Mouse (Mus musculus): ENCODE results near the gene Tfrc.
A peak's percentile ranks its signal among the peaks of the same experiment; 100 is the strongest.
"Not testable (repeated sequence)": the region's sequence is repeated elsewhere in the genome, so short reads cannot be mapped to it uniquely, and the experiment has no call there.

The Tfrc gene

DNA sequence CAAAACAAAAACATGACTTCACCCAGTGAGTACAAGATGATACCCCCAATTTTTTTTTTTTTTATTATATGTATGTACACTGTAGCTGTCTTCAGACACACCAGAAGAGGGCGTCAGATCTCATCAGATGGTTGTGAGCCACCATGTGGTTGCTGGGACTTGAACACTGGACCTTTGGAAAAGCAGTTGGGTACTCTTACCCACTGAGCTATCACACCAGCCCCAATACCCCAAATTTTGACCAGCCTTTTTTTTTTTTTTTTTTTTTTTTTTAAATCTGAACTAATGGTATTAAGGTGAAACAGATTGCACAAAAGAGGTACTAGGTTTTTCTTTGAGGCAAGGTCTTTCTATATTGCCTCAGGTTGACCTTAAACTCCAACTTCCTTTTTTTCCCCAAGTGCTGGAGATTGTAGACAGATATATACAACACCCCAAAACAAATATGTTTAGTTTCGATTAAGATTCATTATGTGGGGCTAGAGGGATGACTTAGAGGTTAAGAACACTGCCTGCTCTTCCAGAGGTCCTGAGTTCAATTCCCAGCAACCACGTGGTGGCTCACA is 4.6 kb downstream of the Tfrc start:
- no peak for DNase-seq

DNA sequence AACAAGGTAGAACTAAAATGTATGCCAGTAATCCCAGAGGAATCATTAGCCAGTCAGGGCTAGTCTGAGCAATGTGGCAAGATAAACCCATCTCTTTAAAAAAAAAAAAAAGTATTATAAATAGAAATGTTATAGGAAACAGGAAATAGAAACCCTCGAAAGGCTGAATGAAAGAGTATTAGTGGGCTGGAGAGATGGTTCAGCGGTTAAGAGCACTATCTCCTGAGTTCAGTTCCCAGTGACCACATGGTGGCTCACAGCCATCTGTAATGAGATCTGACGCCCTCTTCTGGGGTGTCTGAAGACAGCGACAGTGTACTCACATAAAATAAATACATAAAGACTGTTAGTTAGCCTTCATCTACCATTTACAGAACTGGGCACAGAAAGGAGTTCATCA is 5.3 kb downstream of the Tfrc start:
- DNase-seq = no peak

DNA sequence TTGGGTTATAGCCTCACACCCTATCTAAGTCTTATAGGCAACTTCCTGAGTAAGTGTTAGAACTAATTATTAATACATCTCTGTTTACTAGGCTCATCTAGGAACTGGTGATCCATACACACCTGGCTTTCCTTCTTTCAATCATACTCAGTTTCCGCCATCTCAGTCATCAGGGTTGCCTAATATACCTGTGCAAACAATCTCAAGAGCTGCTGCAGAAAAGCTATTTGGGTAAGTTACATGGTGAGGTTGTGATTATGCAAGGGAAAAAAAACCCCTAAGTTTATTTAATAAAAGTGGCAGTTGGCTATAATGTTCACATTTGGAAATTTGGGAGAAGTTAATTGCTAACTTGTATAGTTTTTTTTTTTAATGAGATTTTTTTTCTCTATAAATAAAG is 10.2 kb downstream of the Tfrc start:
- no peak for DNase-seq

DNA sequence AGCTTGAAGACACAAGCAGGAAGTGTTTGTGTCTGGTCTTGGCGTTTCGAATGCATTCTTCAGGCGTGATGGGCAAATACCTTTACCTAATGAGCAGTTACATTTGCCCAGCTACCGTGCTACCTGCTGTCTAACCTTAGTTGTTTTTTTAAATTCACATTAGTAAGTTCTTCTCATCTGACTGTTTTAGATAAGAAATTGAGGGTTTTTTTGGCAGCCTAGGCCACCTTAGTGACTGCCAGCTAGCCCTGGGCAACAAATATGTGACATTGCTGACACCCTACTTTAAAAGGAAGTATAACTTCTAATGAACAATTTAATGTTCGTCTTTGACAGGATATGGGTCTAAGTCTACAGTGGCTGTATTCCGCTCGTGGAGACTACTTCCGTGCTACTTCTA is 19.4 kb downstream of the Tfrc start:
- DNase-seq = no peak

DNA sequence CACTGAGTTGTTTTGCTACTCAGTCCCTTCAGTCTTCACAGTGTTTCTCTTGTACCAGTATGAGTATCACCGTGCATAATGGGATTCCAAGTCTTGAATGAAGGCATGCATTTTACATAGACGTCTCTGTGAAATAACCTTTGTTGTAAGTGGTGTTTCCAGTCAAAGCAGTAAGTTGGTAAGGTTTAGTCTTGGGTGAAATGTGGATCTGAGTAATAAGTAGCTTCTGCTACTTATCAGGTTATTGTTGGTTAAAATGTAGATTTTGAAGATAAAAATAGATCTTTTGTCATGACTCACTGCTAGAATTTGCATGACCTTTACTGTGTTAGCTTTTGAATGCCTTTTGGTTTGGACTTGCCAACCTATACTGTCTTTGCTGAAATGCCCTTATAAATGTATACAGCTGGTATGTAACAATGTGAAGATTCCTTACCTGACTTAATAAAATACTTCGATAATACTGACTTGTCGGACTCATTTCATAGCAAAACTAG is 23.7 kb downstream of the Tfrc start:
- no peak for DNase-seq

DNA sequence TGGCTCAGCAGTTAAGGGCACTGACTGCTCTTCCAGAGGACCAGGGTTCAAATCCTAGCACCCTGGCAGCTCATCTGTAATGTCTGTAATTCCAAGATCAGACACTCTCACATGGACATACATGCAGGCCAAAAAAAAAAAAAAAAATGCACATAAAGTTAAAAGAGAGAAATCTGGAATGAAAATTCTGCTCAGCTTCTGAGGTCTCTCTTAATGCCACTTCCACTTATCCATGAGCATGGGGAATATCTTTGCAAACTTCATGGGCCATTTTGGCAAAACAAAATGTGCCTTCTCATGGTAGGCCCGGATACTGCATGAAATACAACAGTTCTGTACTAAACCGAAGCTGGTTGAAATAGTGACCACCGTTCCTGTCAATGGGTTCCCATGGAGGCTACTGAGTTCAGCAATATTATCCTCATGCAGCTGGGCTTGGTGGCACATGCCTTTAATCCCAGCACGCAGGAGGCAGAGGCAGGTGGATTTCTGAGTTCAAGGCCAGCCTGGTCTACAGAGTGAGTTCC is 24.8 kb downstream of the Tfrc start:
- DNase-seq = no peak

DNA sequence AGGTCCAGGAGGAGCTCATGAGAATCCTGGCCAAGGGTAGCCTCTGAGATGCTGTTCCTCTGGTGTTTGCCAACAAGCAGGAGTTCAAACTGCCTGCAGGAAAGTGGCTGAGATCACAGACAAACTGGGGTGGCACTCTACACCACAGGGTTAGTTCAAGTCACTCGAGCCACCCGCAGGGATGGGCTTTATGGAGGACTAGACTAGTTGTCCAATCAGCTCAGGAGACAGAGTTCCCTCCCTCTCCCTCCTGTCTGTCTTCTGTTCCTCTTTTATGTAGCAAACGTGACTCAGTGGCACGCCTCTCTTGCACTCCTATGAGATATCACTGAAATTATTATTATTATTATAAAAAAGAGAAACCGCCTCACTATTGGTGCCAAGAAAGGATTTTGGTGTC is 25.5 kb downstream of the Tfrc start:
- no peak for DNase-seq

DNA sequence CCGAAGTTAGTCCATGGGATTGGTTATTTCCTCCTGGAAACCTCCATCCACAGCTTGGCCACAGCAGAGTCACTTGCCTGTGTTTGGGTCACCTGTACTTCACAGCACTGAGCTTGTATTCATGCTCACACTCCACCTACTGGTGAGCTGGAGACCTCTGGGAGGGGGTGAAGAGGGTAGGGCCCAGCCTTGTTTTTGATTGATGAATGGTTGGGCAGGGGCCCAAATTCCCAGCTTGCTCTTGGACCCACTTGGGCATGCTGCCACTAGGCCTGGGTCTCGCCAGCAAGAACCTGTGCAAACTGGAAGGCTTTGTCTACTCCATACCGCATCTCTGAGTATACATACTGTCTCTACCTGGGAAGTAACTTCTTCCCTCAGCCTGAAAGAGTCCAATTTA is 26.6 kb downstream of the Tfrc start:
- peak in 1 of 2 experiments; percentile 46 for DNase-seq

DNA sequence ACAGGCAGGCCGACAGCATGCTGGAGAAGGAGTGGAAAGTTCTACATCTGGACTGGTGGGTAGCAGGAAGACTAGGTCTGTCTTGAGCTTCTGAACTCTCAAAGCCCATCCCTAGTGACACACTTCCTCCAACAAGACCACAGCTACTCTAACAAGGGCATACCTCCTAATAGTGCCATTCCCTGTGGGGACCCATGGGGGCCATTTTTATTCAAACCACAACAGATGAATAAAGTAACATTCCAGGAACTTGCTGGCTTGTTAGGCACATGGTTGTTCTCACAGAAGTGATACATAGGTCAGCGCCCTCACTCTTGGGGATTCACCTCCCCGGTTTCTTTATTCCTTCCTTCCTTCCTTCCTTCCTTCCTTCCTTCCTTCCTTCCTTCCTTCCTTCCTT is 27.6 kb downstream of the Tfrc start:
- DNase-seq = no peak

DNA sequence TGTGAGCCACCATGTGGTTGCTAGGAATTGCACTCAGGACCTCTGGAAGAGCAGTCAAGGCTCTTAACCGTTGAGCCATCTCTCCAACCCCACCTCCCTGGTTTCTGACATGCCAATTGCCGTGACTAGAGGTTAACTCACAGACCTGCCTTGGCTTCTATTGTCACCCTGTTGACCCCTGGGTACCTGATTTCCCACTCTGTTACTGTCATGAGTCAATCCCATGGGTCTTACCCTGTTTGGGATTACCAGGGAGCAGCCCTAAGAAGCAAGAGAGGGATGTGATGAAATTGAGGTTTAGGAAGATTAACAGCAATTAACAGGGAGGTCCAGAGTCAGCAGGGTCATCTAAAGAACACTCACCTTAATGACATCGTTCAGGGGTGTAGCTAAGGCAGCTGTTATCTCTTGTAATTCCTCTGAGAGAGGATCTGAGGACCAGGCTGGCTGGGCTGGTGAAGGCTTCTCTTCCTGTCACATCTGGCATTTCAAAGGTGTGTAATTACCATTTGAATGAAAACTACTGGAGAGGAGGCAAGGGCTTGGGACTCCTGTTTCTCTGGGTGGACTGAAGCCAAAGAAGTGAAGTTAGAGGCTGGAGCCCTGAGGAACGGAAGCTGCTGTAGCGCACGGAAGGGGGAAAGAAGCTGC is 28.3 kb downstream of the Tfrc start:
- no peak for DNase-seq

DNA sequence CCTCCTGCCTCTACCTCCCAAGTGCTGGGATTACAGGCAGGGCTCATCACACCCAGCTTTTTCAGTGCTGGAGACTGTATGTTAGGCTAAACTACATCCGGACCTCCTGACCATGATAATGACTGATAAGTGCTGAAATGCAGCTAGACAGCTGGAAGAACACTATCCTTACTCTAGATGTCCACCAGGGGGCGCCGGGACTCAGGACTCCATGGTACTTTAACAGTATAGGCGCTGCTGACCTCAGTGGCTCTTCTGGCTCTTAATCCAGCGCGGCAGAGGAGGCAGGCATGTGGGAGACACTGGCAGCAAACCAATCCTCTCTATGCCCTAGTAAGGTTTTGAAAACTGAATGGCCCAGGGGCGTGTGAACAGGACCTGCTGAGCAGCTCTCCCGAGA is 29.8 kb downstream of the Tfrc start:
- peak; percentile 86 to 95 for DNase-seq

DNA sequence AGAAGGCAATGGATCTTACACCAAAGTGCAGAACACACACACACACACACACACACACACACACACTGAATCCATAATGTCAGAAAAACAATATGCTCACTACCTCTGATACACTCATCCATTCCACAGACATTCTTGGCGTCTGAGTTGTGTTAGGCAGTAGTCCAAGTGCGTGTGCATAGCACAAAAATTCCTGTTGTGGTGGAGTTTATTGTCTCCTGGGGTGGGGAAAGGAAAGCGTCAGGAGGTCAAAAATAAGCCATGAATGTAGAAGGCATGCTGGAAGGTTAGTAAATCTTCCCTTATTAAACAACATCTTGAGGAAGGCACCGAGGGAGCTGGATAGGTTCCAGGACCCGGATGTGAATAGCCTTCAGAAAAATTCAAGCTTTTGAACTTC is 31.4 kb downstream of the Tfrc start:
- DNase-seq = peak; percentile 68 to 74

DNA sequence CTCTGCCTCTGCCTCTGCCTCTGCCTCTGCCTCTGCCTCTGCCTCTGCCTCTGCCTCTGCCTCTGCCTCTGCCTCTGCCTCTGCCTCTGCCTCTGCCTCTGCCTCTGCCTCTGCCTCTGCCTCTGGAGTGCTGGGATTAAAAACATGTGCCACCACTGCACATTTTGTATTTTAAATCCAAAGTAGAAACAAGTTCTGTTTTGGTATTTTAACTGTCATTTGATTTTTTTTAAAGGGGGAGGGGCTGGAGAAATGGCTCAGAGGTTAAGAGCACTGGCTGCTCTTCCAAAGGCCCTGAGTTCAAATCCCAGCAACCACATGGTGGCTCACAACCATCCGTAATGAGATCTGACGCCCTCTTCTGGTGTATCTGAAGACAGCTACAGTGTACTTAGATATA is 32.0 kb downstream of the Tfrc start:
- DNase-seq = not testable (repeated sequence)

DNA sequence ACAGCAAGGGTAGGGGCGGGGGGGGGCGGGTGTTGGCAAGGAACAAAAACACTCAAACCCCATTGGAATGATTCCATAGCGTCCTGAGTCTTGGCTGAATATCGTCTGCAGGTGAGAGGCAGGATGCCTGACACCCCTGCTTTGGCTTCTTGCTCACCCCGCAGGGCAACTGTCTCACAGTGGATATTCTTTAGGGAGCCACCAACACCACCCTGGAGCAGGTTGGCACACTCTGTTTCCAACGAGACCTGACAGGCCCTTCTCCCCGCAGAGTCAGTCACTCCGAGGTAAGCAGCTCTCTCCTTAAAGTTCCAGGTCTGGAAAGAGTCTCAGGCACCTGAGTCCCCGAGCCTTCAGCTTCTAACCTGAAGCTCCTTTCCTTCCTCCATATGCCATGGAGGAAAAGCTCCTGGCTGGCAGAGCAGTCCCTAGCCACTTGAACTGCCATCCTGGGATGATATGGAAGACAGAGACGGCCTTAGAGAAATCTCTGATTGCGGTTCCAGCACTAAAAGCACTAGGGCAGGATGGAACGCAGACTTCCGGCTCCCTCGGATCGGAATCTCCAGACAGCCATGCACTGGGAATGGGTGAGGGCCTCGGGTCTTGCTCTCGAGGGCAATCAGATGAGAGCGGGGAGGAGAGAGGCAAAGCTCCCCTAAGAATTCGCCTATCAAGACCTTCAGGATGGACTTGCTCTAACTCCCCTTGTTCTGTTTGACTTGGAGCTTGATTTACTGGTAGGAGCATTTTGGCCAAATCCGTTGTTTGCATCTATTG is 32.9 kb downstream of the Tfrc start:
- no peak for DNase-seq

DNA sequence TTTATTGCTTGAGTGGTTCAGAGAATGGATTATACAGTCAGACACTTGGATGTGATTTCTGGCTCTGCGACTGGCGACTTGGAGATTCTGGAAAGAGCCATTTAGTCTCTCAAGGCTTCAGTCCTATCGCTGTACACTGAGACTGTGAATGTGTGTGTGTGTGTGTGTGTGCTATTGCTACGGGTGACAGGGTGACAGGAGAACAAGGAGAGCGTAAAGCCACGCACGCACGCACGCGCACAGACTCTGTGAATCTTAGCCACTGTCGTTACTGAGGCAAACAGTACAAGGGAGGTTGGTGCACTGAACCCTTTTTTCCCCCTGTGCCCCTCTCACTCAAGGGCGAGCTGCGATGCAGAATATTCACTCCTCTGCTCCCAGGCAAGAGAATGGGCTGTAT is 33.6 kb downstream of the Tfrc start:
- DNase-seq = no peak

DNA sequence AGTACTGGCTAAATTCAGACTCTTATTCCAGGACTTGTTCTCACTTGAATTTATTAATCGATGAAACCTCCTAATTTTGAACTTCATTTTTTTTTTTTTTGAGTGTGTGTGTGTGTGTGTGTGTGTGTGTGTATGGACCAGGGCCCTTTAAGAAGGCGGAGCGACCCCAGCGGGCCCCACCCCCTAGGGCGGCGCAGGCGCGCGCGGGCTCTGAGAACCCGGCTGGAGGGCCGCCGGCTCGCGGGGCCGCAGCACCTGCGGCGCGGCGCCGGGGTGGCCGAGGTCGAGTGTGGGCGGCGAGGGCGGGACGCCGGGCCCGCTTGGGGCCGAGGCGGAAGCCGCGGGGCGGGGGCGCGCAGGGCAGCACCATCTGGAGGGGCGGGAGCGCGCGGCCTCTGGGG is 34.9 kb downstream of the Tfrc start, which contains the start of gene Tnk2:
Gene Tnk2, plus strand, starts transcription at position 214 of the 401 bp plus-strand sequence.
- DNase-seq = peak; percentile 89 to 94

DNA sequence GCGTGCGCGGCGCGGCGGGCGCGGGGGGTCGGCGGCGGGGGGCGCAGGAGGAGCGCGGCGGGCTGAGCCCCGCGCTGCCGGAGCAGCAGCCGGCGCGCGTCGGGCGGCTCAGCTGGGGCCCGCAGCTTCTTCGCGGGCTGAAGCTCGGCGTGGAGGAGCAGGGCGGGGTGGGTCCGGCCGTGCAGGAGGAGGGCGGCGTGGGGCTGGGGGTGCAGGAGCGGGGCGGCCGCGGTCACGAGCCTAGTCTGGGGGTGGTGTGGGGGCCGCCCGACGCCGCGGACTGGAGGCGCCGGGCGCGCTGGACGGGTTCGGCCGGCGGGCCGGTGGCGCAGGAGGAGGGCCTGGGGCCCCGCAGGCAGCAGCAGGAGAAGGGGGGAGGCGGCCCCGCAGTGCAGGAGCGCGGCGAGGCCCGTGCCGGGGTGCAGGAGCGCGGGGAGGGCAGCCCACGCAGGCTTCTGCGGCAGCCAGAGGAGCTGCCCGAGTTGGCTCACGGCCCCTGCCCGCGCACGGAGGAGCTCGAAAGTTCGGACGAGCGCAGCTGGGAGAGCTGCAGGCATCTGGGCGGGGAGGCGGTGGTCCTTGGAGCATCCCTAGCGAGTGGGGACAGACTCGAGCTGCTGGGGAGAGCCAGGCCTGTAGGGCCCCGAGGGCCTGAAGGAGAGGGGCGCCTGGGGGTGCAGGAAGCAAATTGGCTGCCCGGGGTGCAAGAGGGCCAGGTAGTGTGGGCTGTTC is 35.5 kb downstream of the Tfrc start:
- DNase-seq = peak; percentile 40 to 65

DNA sequence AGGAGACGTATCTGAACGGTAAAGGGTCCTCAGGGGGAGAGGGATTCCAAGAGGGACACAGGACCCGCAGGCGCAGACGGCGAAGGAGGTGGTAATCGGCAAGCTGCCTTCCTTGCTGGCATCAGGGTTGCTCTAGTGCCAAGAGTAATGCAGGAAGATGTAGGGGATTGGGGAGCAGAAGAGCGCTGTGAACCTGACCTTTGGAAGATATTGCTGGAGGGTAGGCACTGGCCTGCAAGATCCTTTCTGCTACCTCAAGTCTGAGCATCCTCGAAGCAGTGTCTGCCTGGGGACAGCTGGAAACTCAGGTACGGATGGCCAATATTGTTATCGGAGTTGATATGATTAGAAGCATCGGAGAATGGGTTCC is 36.1 kb downstream of the Tfrc start:
- DNase-seq = no peak

DNA sequence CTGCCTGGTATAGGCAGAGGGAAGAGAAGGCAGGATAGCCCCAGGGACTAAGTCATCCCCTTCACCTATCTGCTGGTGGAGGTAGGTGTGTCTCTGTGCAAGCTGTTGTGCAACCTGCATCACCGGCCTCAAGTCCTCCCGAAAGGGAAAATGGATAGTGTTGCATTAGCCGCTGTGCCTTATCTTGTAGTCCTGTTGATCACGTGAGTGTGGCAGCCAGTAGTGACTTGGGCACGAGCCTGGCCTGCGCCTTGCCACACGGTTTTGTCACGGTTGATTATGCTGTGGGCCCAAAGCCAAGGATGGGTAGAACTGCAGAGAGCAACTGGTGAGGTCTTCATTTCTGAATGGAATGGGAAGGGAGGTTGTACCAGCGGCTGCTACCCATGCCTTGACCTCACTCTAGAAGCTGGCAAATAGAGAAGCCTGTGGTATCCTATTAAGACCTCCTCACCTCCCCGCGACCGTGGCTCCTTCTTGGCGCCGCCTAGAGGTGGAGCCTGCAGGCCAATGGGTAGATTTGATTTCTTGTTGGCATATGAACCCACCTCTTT is 36.7 kb downstream of the Tfrc start:
- DNase-seq = peak; percentile 70 to 79

DNA sequence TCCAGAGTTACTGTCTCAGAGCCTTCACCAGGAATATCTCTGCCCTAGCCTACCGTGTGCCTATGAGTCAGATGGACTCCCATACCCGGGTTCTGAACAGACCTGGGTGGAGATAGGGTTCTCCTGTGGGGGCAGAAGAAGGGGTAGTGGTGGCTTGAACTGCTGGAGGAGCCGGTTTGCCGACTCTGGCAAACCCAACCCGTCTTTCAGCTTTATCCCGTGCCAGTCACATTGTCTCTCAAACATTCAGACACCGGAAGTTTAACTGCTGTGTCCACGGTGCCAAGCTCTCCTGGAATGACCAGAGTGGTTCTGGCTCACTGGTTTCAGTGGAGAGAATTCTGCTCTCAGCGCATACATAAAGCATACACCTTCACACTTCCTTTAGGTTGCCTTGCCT is 37.3 kb downstream of the Tfrc start:
- DNase-seq = peak in 1 of 2 experiments; percentile 42

DNA sequence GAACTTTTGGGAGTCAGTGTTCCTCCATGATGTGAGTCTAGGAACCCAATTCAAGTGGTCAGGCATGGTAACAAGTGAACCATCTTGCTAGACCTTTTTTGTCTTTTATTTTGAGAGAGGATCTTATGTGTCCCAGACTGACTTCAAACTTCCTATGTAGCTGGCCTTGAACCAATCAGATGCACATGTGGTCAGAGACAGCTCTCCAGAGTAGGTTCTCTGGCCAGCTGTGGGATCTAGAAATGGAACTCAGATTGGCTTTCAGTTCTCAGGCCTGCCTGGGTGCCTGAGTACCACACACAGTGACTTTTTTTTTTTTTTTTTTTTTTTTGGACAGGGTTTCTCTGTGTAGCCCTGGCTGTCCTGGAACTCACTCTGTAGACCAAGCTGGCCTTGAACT is 39.0 kb downstream of the Tfrc start:
- no peak for DNase-seq

DNA sequence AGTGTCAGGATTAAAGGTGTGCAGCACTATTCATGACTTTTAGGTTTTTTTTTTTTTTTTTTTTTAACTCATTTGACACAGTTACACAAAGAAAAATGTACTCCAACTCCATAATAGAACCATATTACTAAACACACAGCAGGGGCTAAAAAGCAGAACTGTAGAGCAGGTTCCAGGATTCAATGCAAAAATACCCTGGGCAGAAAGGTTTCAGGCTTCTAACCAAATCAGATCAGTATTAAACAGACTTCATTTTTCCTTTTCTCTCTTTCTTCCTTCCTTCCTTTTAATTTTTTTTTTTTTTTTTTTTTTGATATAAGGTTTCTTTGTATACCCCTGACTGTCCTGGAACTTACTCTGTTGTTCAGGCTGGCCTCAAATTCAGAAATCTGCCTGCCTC is 41.7 kb downstream of the Tfrc start:
- no peak for DNase-seq

All from kidney, postnatal 25 days (tissue).